Mouse (Mus musculus) embryonic facial prominence, embryonic 15.5 days (tissue): ENCODE measurements at regions not wholly inside any gene's neighbourhood (a gene's known extent, or its start where the extent isn't known, plus 50 kb on each side); places are given as distances from the start of the nearest gene placed in this dataset.

Experiments used
- ATAC-seq: fragments of 200-750 bp; cut with Nextera tagmentation; 2 replicates; pipeline ENCODE4 v1.8.0; 2017; ENCODE audit warnings: low read depth, moderate TSS enrichment; ENCODE audit not compliant: insufficient number of reproducible peaks, low FRiP score, low TSS enrichment
- H3K27ac ChIP-seq: fragments of 300-500 bp; sonication (generic); replicated peaks from 2 replicates; pipeline ENCODE4 v1.5.1; 2015; ENCODE audit warnings: mild to moderate bottlenecking, inconsistent platforms
- H3K27me3 ChIP-seq: fragments of 300-500 bp; sonication (generic); 2 replicates; pipeline ENCODE4 v1.6.1; 2015; ENCODE audit warnings: inconsistent platforms
- H3K36me3 ChIP-seq: fragments of 300-500 bp; sonication (generic); 2 replicates; pipeline ENCODE4 v1.6.1; 2015; ENCODE audit warnings: mild to moderate bottlenecking, inconsistent platforms
- H3K4me1 ChIP-seq: fragments of 300-500 bp; sonication (generic); 2 replicates; pipeline ENCODE4 v1.6.1; 2015; ENCODE audit warnings: inconsistent platforms
- H3K4me2 ChIP-seq: fragments of 300-500 bp; sonication (generic); replicated peaks from 2 replicates; pipeline ENCODE4 v1.6.1; 2015; ENCODE audit warnings: mild to moderate bottlenecking, inconsistent platforms
- H3K4me3 ChIP-seq: fragments of 300-500 bp; sonication (generic); replicated peaks from 2 replicates; pipeline ENCODE4 v1.5.1; 2015; ENCODE audit warnings: mild to moderate bottlenecking, inconsistent platforms
- H3K9ac ChIP-seq: fragments of 300-500 bp; sonication (generic); 2 replicates; pipeline ENCODE4 v1.6.1; 2015; ENCODE audit warnings: inconsistent platforms
- H3K9me3 ChIP-seq: fragments of 300-500 bp; sonication (generic); replicated peaks from 2 replicates; pipeline ENCODE4 v1.6.1; 2016; ENCODE audit warnings: inconsistent platforms
- WGBS: fragments of 180-500 bp; shearing (Covaris S2); methylation state at CpG from one replicate; pipeline ENCODE4 v1.1.7; 2015; 5-methylcytosine and 5-hydroxymethylcytosine counted together

DNA sequence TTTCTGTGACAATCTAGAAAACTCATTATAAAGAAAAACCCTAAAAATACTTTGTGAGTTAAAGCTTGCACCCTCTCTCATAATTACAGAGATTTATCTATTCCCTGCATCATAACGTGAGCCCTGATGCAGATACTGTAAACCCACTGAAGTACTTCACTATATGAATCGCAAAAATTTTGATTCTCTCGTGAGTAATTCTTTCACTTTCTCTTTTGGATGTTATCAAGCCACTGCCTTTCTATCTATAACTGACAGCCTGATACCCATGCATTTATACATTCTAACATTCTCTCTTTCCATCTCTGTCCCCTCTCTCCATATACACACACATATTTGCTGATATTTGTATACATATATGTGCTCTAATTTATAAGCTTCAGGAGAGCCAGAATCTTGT lies 264.1 kb upstream of the Gm765 start:
- Histone ChIP-seq H3K36me3 (no peaks in the 10 kb centered on the region), H3K9me3 (no peaks in the 10 kb centered on the region), H3K4me1 (no peaks in the 10 kb centered on the region), H3K4me3 (no peak overlapping the region), H3K27ac (no peak overlapping the region), H3K27me3 (no peaks in the 10 kb centered on the region), H3K9ac (no peak overlapping the region), H3K4me2 (no peak overlapping the region)
- ATAC-seq = no peak
- 84% methylated on average over 3 of the region's 3 CpGs for WGBS

DNA sequence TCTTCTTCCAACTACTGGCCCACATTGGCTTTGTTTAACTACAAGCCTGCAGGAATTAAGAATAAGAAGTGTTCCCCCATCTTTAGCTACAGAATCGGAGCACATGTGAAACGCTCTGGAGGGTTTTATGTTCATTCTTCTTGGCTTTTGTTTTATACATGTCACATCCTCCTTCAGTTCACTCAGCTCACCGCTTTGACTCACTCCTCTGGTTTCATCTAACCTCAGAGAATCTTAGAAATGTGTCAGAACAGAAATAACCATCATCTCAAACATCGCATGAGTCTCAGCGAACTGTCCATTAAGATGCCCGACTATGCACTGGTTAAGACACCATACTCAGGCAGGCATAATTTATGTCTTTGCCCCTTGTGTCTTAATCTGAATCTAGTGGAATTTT lies 255.1 kb upstream of the Gm765 start:
- Histone ChIP-seq H3K9me3 (no peaks in the 10 kb centered on the region), H3K27me3 (no peaks in the 10 kb centered on the region), H3K4me2 (no peak overlapping the region), H3K4me1 (no peaks in the 10 kb centered on the region), H3K27ac (no peak overlapping the region), H3K9ac (no peak overlapping the region), H3K4me3 (no peak overlapping the region), H3K36me3 (no peaks in the 10 kb centered on the region)
- no peak for ATAC-seq
- 79% methylated on average over 6 of the region's 6 CpGs for WGBS

DNA sequence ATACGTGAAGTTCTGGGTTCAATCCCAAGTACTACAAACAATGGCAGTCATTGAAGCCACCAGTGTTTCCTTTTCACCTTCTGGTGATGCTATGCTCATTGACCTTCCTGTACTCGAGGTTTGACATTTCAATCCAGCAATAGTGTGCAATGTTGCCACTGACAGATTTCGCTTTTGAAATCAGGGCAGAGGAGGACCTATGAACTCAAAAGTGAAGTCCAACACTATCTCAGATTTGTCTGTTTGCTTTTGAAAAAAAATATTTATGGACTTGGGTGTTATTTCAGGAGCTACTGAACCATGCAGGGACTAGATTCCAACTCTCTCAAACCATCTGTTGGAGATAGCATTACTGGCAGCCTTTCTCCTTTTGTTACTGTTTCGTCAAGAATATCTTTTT lies 248.4 kb upstream of the Gm765 start:
- 71% methylated on average over 4 of the region's 4 CpGs for WGBS
- no peak overlapping the region for H3K4me3 ChIP-seq
- no peak overlapping the region for H3K27ac ChIP-seq
- no peak overlapping the region for H3K4me2 ChIP-seq
- H3K9ac ChIP-seq = no peak overlapping the region
- no peak for ATAC-seq
- H3K9me3 ChIP-seq = no peaks in the 10 kb centered on the region
- H3K36me3 ChIP-seq = no peaks in the 10 kb centered on the region
- no peaks in the 10 kb centered on the region for H3K27me3 ChIP-seq
- no peaks in the 10 kb centered on the region for H3K4me1 ChIP-seq

DNA sequence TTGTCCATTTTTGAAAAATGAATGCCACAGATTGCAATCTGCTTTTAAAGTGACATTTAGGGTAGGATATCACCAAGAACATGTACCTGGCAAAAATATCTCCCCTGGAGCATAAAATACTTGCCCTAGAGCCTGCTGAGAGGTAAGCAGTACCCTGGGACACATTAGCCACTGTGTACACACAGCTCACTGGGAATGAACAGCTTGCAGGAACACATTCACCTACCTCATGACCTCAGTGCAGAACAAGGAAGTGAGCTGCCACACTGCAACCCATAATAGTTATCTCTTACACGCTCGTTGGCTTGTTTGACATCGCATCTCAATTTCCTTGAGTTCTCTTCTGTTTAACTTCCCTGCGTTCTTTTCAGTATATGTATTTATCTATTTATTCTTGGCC lies 246.4 kb upstream of the Gm765 start:
- no peak overlapping the region for H3K4me2 ChIP-seq
- no peak overlapping the region for H3K9ac ChIP-seq
- no peaks in the 10 kb centered on the region for H3K36me3 ChIP-seq
- WGBS = 81% methylated on average over 4 of the region's 4 CpGs
- H3K4me1 ChIP-seq = no peaks in the 10 kb centered on the region
- no peak for ATAC-seq
- no peaks in the 10 kb centered on the region for H3K9me3 ChIP-seq
- no peaks in the 10 kb centered on the region for H3K27me3 ChIP-seq
- no peak overlapping the region for H3K27ac ChIP-seq
- no peak overlapping the region for H3K4me3 ChIP-seq

DNA sequence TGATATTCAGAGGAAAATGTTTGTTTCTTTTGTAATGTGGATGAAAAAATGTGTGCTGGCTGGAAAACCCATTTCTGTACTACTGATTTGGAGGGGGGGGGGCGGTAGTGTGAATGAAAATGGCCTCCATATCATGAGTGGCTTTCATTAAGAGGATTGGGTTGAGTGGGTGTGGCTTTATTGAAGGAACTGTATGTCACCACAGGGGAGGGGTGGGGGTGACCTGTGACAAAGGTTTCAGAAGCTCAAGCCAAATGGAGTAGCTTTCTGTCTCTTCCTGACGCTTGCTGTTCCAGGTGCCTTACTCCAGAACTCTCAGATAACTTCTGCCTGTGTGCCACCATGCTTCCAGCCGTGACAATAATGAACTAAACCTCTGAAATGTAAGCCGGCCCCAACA lies 242.0 kb upstream of the Gm765 start:
- no peak overlapping the region for H3K27ac ChIP-seq
- no peaks in the 10 kb centered on the region for H3K27me3 ChIP-seq
- H3K9ac ChIP-seq = no peak overlapping the region
- no peaks in the 10 kb centered on the region for H3K9me3 ChIP-seq
- no peak overlapping the region for H3K4me2 ChIP-seq
- no peaks in the 10 kb centered on the region for H3K36me3 ChIP-seq
- WGBS = 73% methylated on average over 4 of the region's 4 CpGs
- H3K4me1 ChIP-seq = no peaks in the 10 kb centered on the region
- ATAC-seq = no peak
- no peak overlapping the region for H3K4me3 ChIP-seq

DNA sequence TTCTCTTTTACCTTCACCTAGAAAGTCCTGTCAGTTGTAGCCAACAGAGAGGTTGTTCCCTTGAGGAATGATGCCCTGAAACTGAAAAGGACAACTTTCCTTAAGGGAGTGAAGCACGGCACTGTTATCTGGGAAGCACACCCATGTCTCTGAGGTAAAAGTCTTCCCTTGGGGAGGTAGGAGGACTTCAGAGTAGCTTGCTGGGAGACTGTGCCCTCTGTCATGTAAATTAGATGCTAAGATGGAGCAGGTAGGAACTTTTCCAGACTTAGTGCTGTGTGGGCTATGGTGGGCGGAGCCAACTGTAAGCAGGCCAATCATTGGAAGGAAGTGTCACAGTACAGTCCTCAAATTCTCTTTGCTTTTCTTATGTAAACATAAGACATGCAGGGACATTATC lies 240.3 kb upstream of the Gm765 start:
- no peak overlapping the region for H3K4me3 ChIP-seq
- no peak overlapping the region for H3K27ac ChIP-seq
- no peaks in the 10 kb centered on the region for H3K36me3 ChIP-seq
- no peak for ATAC-seq
- no peaks in the 10 kb centered on the region for H3K27me3 ChIP-seq
- 42% methylated on average over 2 of the region's 2 CpGs for WGBS
- H3K4me2 ChIP-seq = no peak overlapping the region
- no peaks in the 10 kb centered on the region for H3K4me1 ChIP-seq
- no peak overlapping the region for H3K9ac ChIP-seq
- H3K9me3 ChIP-seq = no peaks in the 10 kb centered on the region

DNA sequence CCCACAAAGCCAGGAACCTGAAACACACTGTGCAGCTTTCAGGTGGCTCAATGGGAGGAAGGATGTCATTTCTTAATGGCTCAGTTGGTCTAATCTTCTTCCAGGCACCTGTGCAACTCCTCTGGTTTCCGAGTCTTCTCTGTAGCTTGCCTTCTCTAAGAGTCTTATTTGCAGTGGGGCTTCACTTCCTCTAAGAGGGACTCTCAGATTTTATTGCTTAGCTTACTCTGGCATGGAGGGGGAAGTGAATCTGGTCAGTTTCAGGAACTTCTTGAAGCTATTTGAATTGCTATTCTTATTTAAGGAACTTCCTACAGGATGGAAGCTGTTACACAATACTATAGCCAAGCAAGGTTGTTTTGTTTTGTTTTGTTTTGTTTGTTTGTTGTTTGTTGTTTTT lies 232.7 kb upstream of the Gm765 start:
- Histone ChIP-seq H3K9me3 (no peaks in the 10 kb centered on the region), H3K4me1 (no peaks in the 10 kb centered on the region), H3K36me3 (no peaks in the 10 kb centered on the region), H3K4me3 (no peak overlapping the region), H3K4me2 (no peak overlapping the region), H3K27me3 (no peaks in the 10 kb centered on the region), H3K9ac (no peak overlapping the region), H3K27ac (no peak overlapping the region)
- WGBS = 92% methylated on average over 1 of the region's 1 CpGs
- ATAC-seq = no peak

DNA sequence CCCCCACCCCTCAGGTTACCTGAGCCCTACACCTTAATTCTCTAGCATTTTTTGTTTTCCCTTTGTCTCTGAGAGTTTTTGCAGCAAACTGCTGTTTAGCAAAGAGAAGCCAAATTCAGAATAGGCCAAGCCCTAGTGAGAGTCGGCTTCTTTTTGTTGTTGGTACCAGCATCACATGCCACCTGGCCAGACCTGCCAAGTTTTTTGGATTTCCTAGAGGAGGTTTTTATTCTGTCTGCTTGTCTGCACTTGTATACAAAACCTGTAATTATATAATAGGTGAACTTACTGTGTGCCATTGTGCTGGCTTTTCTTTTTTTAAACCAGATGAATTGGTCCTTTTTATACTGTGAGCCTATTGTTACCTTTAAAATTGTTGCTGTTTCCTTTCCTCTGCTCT lies 213.1 kb upstream of the Gm765 start:
- ATAC-seq = no peak
- 62% methylated on average over 1 of the region's 1 CpGs for WGBS
- no peaks in the 10 kb centered on the region for H3K9me3 ChIP-seq
- no peak overlapping the region for H3K9ac ChIP-seq
- no peak overlapping the region for H3K4me3 ChIP-seq
- H3K27me3 ChIP-seq = no peaks in the 10 kb centered on the region
- H3K4me1 ChIP-seq = no peaks in the 10 kb centered on the region
- no peaks in the 10 kb centered on the region for H3K36me3 ChIP-seq
- no peak overlapping the region for H3K27ac ChIP-seq
- no peak overlapping the region for H3K4me2 ChIP-seq

DNA sequence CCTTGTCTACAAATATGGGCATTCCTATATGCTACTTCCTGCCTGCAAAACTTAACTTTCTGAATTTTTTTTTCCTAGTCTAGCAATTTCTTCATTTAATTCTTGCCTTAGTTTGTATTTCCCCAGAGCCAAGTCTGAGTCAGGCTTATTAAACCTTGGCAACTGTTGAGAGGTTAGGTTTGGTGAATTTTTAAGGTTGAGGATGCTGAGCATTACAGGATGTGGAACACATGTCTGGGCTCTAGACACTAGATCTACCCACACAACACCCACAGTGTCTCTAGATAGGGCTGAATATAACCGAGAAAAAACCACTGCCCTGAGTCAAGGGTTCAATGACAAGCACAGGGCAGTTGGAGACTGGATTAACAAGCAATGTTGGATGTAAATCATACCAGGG lies 211.4 kb upstream of the Gm765 start:
- 58% methylated on average over 1 of the region's 1 CpGs for WGBS
- Histone ChIP-seq H3K4me1 (no peaks in the 10 kb centered on the region), H3K4me3 (no peak overlapping the region), H3K36me3 (no peaks in the 10 kb centered on the region), H3K4me2 (no peak overlapping the region), H3K9ac (no peak overlapping the region), H3K27me3 (no peaks in the 10 kb centered on the region), H3K9me3 (no peaks in the 10 kb centered on the region), H3K27ac (no peak overlapping the region)
- no peak for ATAC-seq

DNA sequence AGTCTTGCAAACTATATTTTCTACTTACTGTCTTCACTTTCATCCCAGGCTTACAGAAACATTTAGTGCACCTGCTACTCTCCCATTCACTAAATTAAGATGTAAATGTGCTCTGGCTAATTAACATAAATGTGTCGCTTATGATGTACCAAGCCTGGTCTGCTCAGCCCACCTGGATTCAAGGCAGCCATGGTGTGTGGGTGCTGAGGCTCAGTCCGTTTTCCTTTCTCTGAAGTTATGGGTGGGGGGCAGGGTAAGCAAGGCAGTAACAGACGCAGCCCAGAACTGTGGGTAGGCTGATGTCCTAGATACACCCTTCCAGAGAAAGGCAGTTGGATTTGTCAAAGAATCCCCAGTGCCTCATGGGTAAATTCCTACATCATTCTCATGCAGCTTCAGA lies 209.2 kb upstream of the Gm765 start:
- Histone ChIP-seq H3K4me2 (no peak overlapping the region), H3K4me3 (no peak overlapping the region), H3K36me3 (no peaks in the 10 kb centered on the region), H3K9me3 (no peaks in the 10 kb centered on the region), H3K4me1 (no peaks in the 10 kb centered on the region), H3K27ac (no peak overlapping the region), H3K9ac (no peak overlapping the region), H3K27me3 (no peaks in the 10 kb centered on the region)
- WGBS = 78% methylated on average over 3 of the region's 3 CpGs
- no peak for ATAC-seq

DNA sequence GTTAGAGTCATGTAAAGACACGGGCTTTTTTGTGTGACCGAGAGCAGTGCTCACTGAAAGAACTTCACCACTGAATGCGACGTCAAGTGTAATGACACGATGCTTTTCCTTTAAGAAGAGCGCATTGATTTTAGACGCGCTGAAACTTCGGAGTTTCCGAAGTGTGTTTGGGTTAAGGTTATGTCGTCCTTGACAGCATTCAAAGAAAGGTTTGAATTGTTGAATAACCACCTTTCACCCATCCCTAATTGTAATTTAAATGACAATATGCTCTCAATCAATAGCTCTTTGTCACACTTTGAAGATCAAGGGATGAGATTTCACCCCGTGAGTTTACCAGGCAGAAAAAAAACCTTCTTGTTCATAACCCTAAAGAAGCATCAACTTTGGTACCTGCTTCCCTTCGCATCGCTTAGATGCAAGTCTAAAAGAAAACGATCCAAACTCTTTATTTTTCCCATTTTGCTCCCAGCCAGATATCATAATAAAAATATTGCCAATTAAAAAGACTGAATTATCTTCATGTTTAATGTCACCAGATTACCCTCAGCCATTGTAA lies 184.4 kb upstream of the Gm765 start:
- Histone ChIP-seq H3K4me3 (no peak overlapping the region), H3K4me2 (no peak overlapping the region), H3K27ac (no peak overlapping the region), H3K4me1 (no peaks in the 10 kb centered on the region), H3K9me3 (no peaks in the 10 kb centered on the region), H3K9ac (no peak overlapping the region), H3K36me3 (no peaks in the 10 kb centered on the region), H3K27me3 (0 out of 2 replicates have a peak, but pooled peaks cover 5% of the 10 kb centered on the region)
- 64% methylated on average over 15 of the region's 15 CpGs for WGBS
- no peak for ATAC-seq

DNA sequence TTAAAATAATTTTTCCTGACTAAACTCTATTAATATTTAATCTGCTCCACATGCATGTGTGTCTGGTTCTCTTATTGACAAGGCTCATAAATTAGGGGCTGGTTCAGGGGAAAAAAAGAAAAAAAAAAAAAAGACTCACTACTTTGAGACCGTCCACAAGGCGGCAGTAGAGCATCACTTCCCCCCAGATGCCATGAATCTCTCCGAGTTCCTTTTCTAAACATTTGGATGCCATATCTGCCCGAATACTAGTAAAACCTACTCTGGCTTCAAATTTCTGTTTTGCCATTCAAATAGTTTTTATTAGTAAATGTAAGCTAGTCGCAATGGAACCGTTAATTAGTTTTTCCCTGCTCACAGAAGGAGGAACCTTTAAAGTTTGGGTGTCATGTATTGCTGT lies 182.7 kb upstream of the Gm765 start:
- 4% methylated on average over 6 of the region's 6 CpGs for WGBS
- no peaks in the 10 kb centered on the region for H3K36me3 ChIP-seq
- H3K27me3 ChIP-seq = 0 out of 2 replicates have a peak, but pooled peaks cover 5% of the 10 kb centered on the region
- no peak overlapping the region for H3K27ac ChIP-seq
- no peak for ATAC-seq
- H3K9ac ChIP-seq = no peak overlapping the region
- H3K4me1 ChIP-seq = peaks cover 7% of the 10 kb centered on the region; the same call in 1 of the 2 replicates
- H3K9me3 ChIP-seq = no peaks in the 10 kb centered on the region
- H3K4me2 ChIP-seq = no peak overlapping the region
- H3K4me3 ChIP-seq = no peak overlapping the region
